Mouse (Mus musculus): ENCODE data around the gene 2510002D24Rik. TPM values are rescaled to one million over a fixed set of nuclear protein-coding genes. Genes with fewer than 3 reads are reported as not detected.

Gene 2510002D24Rik
- 23.1 and 32.8 TPM in 2 replicates for total RNA-seq (2014; rRNA removed)
- polyA plus RNA-seq (2015; fragmentation: Nextera tagmentation; extraction: Ambion mirVana) = 47.2 and 55.4 TPM in 2 replicates

GRCm38 (mm10) chr16:18836468-18837208 lies at the start of gene 2510002D24Rik, which contains the start of gene Gm28539:
2510002D24Rik (plus strand) TSS chr16:18836578.
Gm28539 (plus strand) TSS chr16:18836584.
- Histone ChIP-seq H3K27ac (ENCODE audit: low read depth, low read length) (peak within 1 kb of the TSS; percentile 87), H3K9ac (replicated peaks; ENCODE audit: low read length, poor library complexity, severe bottlenecking) (peak within 1 kb of the TSS; percentile 91), H3K36me3 (ENCODE audit: insufficient read depth, low read length) (peaks cover 17% of the 10 kb centered on the region), H3K9me3 (ENCODE audit: low read length) (no peaks in the 10 kb centered on the region), H3K27me3 (ENCODE audit: insufficient read depth, low read length) (no peaks in the 10 kb centered on the region), H3K4me3 (ENCODE audit: low read depth, low read length) (peak within 1 kb of the TSS; percentile 90), H3K4me1 (ENCODE audit: insufficient read depth, low read length) (no peaks in the 10 kb centered on the region), H3K4me2 (ENCODE audit: low read depth, low read length, poor library complexity, severe bottlenecking) (peak within 1 kb of the TSS; percentile 74)
- TF ChIP-seq CTCF (IDR thresholded peaks at IDR 0.05) = no peak
- 1% methylated on average over 45 of the region's 46 CpGs for WGBS
- DNase-seq (ENCODE audit: low spot score) (peak; percentile 94), ATAC-seq (ENCODE audit: low FRiP score) (peak; percentile 97)

GRCm38 (mm10) chr16:18786652-18787051 lies 49.7 kb upstream of the 2510002D24Rik start:
- no peaks in the 10 kb centered on the region for H3K27me3 ChIP-seq (ENCODE audit: insufficient read depth, low read length)
- 95% methylated on average over 10 of the region's 10 CpGs for WGBS
- H3K4me2 ChIP-seq (ENCODE audit: low read depth, low read length, poor library complexity, severe bottlenecking) = no peak overlapping the region
- no peaks in the 10 kb centered on the region for H3K4me1 ChIP-seq (ENCODE audit: insufficient read depth, low read length)
- H3K4me3 ChIP-seq (ENCODE audit: low read depth, low read length) = no peak overlapping the region
- DNase-seq (ENCODE audit: low spot score) (no peak), ATAC-seq (ENCODE audit: low FRiP score) (no peak)
- H3K9ac ChIP-seq (replicated peaks; ENCODE audit: low read length, poor library complexity, severe bottlenecking) = no peak overlapping the region
- H3K9me3 ChIP-seq (ENCODE audit: low read length) = no peaks in the 10 kb centered on the region
- no peak for TF ChIP-seq CTCF (IDR thresholded peaks at IDR 0.05)
- H3K27ac ChIP-seq (ENCODE audit: low read depth, low read length) = no peak overlapping the region
- no peaks in the 10 kb centered on the region for H3K36me3 ChIP-seq (ENCODE audit: insufficient read depth, low read length)

- Histone ChIP-seq H3K9ac (replicated peaks; ENCODE audit: low read length, poor library complexity, severe bottlenecking) (no peak overlapping the region), H3K27ac (ENCODE audit: low read depth, low read length) (no peak overlapping the region), H3K4me3 (ENCODE audit: low read depth, low read length) (no peak overlapping the region), H3K27me3 (ENCODE audit: insufficient read depth, low read length) (no peaks in the 10 kb centered on the region), H3K4me2 (ENCODE audit: low read depth, low read length, poor library complexity, severe bottlenecking) (no peak overlapping the region), H3K36me3 (ENCODE audit: insufficient read depth, low read length) (no peaks in the 10 kb centered on the region), H3K9me3 (ENCODE audit: low read length) (no peaks in the 10 kb centered on the region), H3K4me1 (ENCODE audit: insufficient read depth, low read length) (no peaks in the 10 kb centered on the region)
- TF ChIP-seq CTCF (IDR thresholded peaks at IDR 0.05) = no peak
- ATAC-seq (ENCODE audit: low FRiP score) (no peak), DNase-seq (ENCODE audit: low spot score) (no peak)
- WGBS = 92% methylated on average over 10 of the region's 10 CpGs
These were observed 47.6 kb upstream of the 2510002D24Rik start for GRCm38 (mm10) chr16:18788627-18789406.

- Histone ChIP-seq H3K36me3 (ENCODE audit: insufficient read depth, low read length) (no peaks in the 10 kb centered on the region), H3K4me1 (ENCODE audit: insufficient read depth, low read length) (no peaks in the 10 kb centered on the region), H3K27me3 (ENCODE audit: insufficient read depth, low read length) (no peaks in the 10 kb centered on the region), H3K9me3 (ENCODE audit: low read length) (no peaks in the 10 kb centered on the region), H3K4me2 (ENCODE audit: low read depth, low read length, poor library complexity, severe bottlenecking) (no peak overlapping the region), H3K4me3 (ENCODE audit: low read depth, low read length) (no peak overlapping the region), H3K9ac (replicated peaks; ENCODE audit: low read length, poor library complexity, severe bottlenecking) (no peak overlapping the region), H3K27ac (ENCODE audit: low read depth, low read length) (no peak overlapping the region)
- TF ChIP-seq CTCF (IDR thresholded peaks at IDR 0.05) = no peak
- 89% methylated on average over 11 of the region's 11 CpGs for WGBS
- ATAC-seq (ENCODE audit: low FRiP score) (no peak), DNase-seq (ENCODE audit: low spot score) (no peak)
These were observed 41.0 kb upstream of the 2510002D24Rik start for GRCm38 (mm10) chr16:18795223-18795899.

GRCm38 (mm10) chr16:18796645-18797044 lies 39.7 kb upstream of the 2510002D24Rik start:
- Histone ChIP-seq H3K36me3 (ENCODE audit: insufficient read depth, low read length) (no peaks in the 10 kb centered on the region), H3K27ac (ENCODE audit: low read depth, low read length) (no peak overlapping the region), H3K9ac (replicated peaks; ENCODE audit: low read length, poor library complexity, severe bottlenecking) (no peak overlapping the region), H3K4me3 (ENCODE audit: low read depth, low read length) (no peak overlapping the region), H3K27me3 (ENCODE audit: insufficient read depth, low read length) (no peaks in the 10 kb centered on the region), H3K4me1 (ENCODE audit: insufficient read depth, low read length) (no peaks in the 10 kb centered on the region), H3K9me3 (ENCODE audit: low read length) (no peaks in the 10 kb centered on the region), H3K4me2 (ENCODE audit: low read depth, low read length, poor library complexity, severe bottlenecking) (no peak overlapping the region)
- WGBS = 82% methylated on average over 7 of the region's 7 CpGs
- ATAC-seq (ENCODE audit: low FRiP score) (no peak), DNase-seq (ENCODE audit: low spot score) (no peak)
- TF ChIP-seq CTCF (IDR thresholded peaks at IDR 0.05) = no peak

Measured in midbrain, postnatal 0 days (tissue).